Mouse (Mus musculus) CH12.LX (cell line): ENCODE measurements around the gene Grb10. TPM values are rescaled to one million over a fixed set of nuclear protein-coding genes. Genes with fewer than 3 reads are reported as not detected.

ENCODE experiments used
- DNase-seq: peaks from one replicate; pipeline ENCODE4 v3.0.0-alpha.2; 2013; ENCODE audit errors: extremely low read depth
- H3K27ac ChIP-seq: 2 replicates; pipeline ENCODE4 v1.5.1; 2012; ENCODE audit warnings: low read depth, mild to moderate bottlenecking, control low read depth, moderate library complexity; ENCODE audit not compliant: insufficient read depth
- H3K27me3 ChIP-seq: replicated peaks from 2 replicates; pipeline ENCODE3; 2012; ENCODE audit warnings: inconsistent platforms
- H3K36me3 ChIP-seq, 2 experiments: replicated peaks in 1 of 2; 2 replicates each; pipeline versions ENCODE3 to v1.6.1; 2012; ENCODE audit warnings: inconsistent platforms in 1 of 2, low read length in 1 of 2, mild to moderate bottlenecking in 1 of 2, mixed read lengths in 1 of 2, moderate library complexity in 1 of 2; ENCODE audit not compliant: control insufficient read depth in 1 of 2, insufficient read depth in 1 of 2
- H3K4me1 ChIP-seq, 2 experiments: 2 replicates each; pipeline ENCODE4 v1.6.1; 2012; ENCODE audit warnings: inconsistent platforms in 1 of 2, moderate library complexity in 1 of 2; ENCODE audit not compliant: insufficient read depth in 2 of 2, control insufficient read depth in 1 of 2
- H3K4me2 ChIP-seq: 2 replicates; pipeline ENCODE4 v1.6.1; 2012; ENCODE audit warnings: low read depth, mild to moderate bottlenecking, control low read depth; ENCODE audit not compliant: poor library complexity, insufficient read depth, severe bottlenecking
- H3K4me3 ChIP-seq, 3 experiments: fragments of 150-350 bp in 1 of 3; sonication (generic) in 1 of 3; replicated peaks in 1 of 3; 2 replicates each; pipeline versions ENCODE3 to v1.5.1; 2011 to 2012; ENCODE audit warnings: low read depth in 2 of 3, low read length in 2 of 3, mild to moderate bottlenecking in 2 of 3, moderate library complexity in 2 of 3, control low read depth in 1 of 3, improper control_type of control experiment in 1 of 3, inconsistent platforms in 1 of 3, mixed read lengths in 1 of 3; ENCODE audit not compliant: poor library complexity in 1 of 3
- H3K79me2 ChIP-seq: replicated peaks from 2 replicates; pipeline ENCODE4 v1.6.1; 2012; ENCODE audit warnings: mild to moderate bottlenecking, moderate library complexity; ENCODE audit not compliant: control insufficient read depth, poor library complexity, insufficient read depth, severe bottlenecking; ENCODE audit errors: extremely low read depth
- H3K9ac ChIP-seq: 2 replicates; pipeline ENCODE4 v1.6.1; 2012; ENCODE audit warnings: low read depth, mild to moderate bottlenecking, control low read depth, moderate library complexity; ENCODE audit not compliant: insufficient read depth
- H3K9me3 ChIP-seq: replicated peaks from 2 replicates; pipeline ENCODE3; 2012; ENCODE audit warnings: low read length, inconsistent platforms, mixed read lengths
- BHLHE40 ChIP-seq: IDR thresholded peaks from 2 replicates; pipeline ENCODE4 v1.6.1; 2011; ENCODE audit warnings: mild to moderate bottlenecking, low read depth, low read length, improper control_type of control experiment
- CHD1 ChIP-seq: IDR thresholded peaks from 2 replicates; pipeline ENCODE4 v1.6.1; 2012; ENCODE audit warnings: low read depth, low read length, improper control_type of control experiment, inconsistent platforms
- CTCF ChIP-seq, 2 experiments: IDR thresholded peaks in 1 of 2; conservative IDR thresholded peaks in 1 of 2; 2 replicates each; pipeline ENCODE4 v1.5.1; 2011 to 2012; ENCODE audit warnings: low read depth in 2 of 2, low read length in 2 of 2, improper control_type of control experiment in 1 of 2, inconsistent platforms in 1 of 2, mild to moderate bottlenecking in 1 of 2, moderate library complexity in 1 of 2
- EP300 ChIP-seq: IDR thresholded peaks from 2 replicates; pipeline ENCODE4 v1.6.1; 2011; ENCODE audit warnings: low read length, improper control_type of control experiment
- HCFC1 ChIP-seq: IDR thresholded peaks from 2 replicates; pipeline ENCODE4 v1.6.1; 2012; ENCODE audit warnings: low read depth, mild to moderate bottlenecking, inconsistent platforms, low read length, improper control_type of control experiment
- IRF4 ChIP-seq: IDR thresholded peaks from 2 replicates; pipeline ENCODE4 v1.6.1; 2014; ENCODE audit warnings: low read depth, mild to moderate bottlenecking, inconsistent platforms, low read length, improper control_type of control experiment
- JUND ChIP-seq: conservative IDR thresholded peaks from 2 replicates; pipeline ENCODE4 v1.6.1; 2011; ENCODE audit warnings: low read depth, low read length, improper control_type of control experiment
- MAFK ChIP-seq: IDR thresholded peaks from 2 replicates; pipeline ENCODE4 v1.6.1; 2011; ENCODE audit warnings: low read length, improper control_type of control experiment; ENCODE audit not compliant: insufficient replicate concordance
- MAX ChIP-seq: IDR thresholded peaks from 2 replicates; pipeline ENCODE4 v1.6.1; 2011; ENCODE audit warnings: low read length, improper control_type of control experiment
- MEF2A ChIP-seq: IDR thresholded peaks from 2 replicates; pipeline ENCODE4 v1.6.1; 2014; ENCODE audit warnings: low read depth, mild to moderate bottlenecking, inconsistent platforms, low read length, improper control_type of control experiment, borderline replicate concordance
- MXI1 ChIP-seq: IDR thresholded peaks from 2 replicates; pipeline ENCODE4 v1.6.1; 2011; ENCODE audit warnings: mild to moderate bottlenecking, low read depth, low read length, improper control_type of control experiment
- NELFE ChIP-seq: IDR thresholded peaks from 2 replicates; pipeline ENCODE4 v1.6.1; 2011; ENCODE audit warnings: low read depth, low read length, improper control_type of control experiment
- PAX5 ChIP-seq: IDR thresholded peaks from 2 replicates; pipeline ENCODE4 v1.6.1; 2012; ENCODE audit warnings: low read length, inconsistent platforms, mixed read lengths
- POLR2A ChIP-seq: IDR thresholded peaks from 2 replicates; pipeline ENCODE4 v1.6.1; 2011; ENCODE audit warnings: low read depth, mild to moderate bottlenecking, improper control_type of control experiment, low read length
- POLR2AphosphoS2 ChIP-seq: IDR thresholded peaks from 2 replicates; pipeline ENCODE4 v1.6.1; 2011; ENCODE audit warnings: low read depth, low read length, improper control_type of control experiment
- RAD21 ChIP-seq: IDR thresholded peaks from 2 replicates; pipeline ENCODE4 v1.6.1; 2011; ENCODE audit warnings: low read depth, mild to moderate bottlenecking, low read length, improper control_type of control experiment, moderate library complexity
- SIN3A ChIP-seq: IDR thresholded peaks from 2 replicates; pipeline ENCODE4 v1.6.1; 2012; ENCODE audit warnings: low read length, improper control_type of control experiment, inconsistent platforms
- SMC3 ChIP-seq: IDR thresholded peaks from 2 replicates; pipeline ENCODE4 v1.6.1; 2011; ENCODE audit warnings: low read depth, low read length, improper control_type of control experiment
- TBP ChIP-seq: conservative IDR thresholded peaks from 2 replicates; pipeline ENCODE4 v1.6.1; 2011; ENCODE audit warnings: low read depth, low read length, improper control_type of control experiment
- TCF12 ChIP-seq: IDR thresholded peaks from 2 replicates; pipeline ENCODE4 v1.6.1; 2014; ENCODE audit warnings: low read depth, mild to moderate bottlenecking, inconsistent platforms, low read length, improper control_type of control experiment
- USF1 ChIP-seq: IDR thresholded peaks from 2 replicates; pipeline ENCODE4 v1.6.1; 2014; ENCODE audit warnings: low read depth, mild to moderate bottlenecking, inconsistent platforms, low read length, improper control_type of control experiment
- USF2 ChIP-seq: conservative IDR thresholded peaks from 2 replicates; pipeline ENCODE4 v1.6.1; 2011; ENCODE audit warnings: low read depth, low read length, improper control_type of control experiment
- ZC3H11A ChIP-seq: IDR thresholded peaks from 2 replicates; pipeline ENCODE4 v1.6.1; 2012; ENCODE audit warnings: low read depth, mild to moderate bottlenecking, inconsistent platforms, low read length, improper control_type of control experiment
- ZMIZ1 ChIP-seq: IDR thresholded peaks from 2 replicates; pipeline ENCODE4 v1.6.1; 2012; ENCODE audit warnings: low read depth, mild to moderate bottlenecking, inconsistent platforms, low read length, improper control_type of control experiment
- dilution Hi-C: fragments of 300-500 bp; cut with MboI; formaldehyde crosslinking; loops from 2 replicates; pipeline ENCODE4 v1.14.3; 2020; ENCODE audit warnings: low sequenced_read_pairs; ENCODE audit not compliant: extremely low pct_unique_long_range_greater_than_20kb, extremely low pct_ligation_motif_present
- in situ Hi-C: fragments of 300-500 bp; cut with MboI; formaldehyde crosslinking; loops from 3 replicates; pipeline ENCODE4 v1.14.3; 2019; ENCODE audit warnings: low sequenced_read_pairs, low pct_ligation_motif_present, low pct_unique_long_range_greater_than_20kb, mixed read lengths
- polyA plus RNA-seq: library from polyadenylated mRNA; unstranded; fragments of >175 nt; gene quantifications from 2 replicates; pipeline ENCODE4 v1.2.1, GENCODE M21; 2012; ENCODE audit warnings: low read depth; ENCODE audit not compliant: insufficient read length
- total RNA-seq, 2 experiments: library from RNA; depleted of rRNA; stranded (reverse); fragments of 300-350 nt in 1 of 2; fragments of >200 nt in 1 of 2; gene quantifications; 2 replicates each; pipeline ENCODE4 v1.2.3; 2012 to 2014

Gene Grb10
- total and polyA plus RNA-seq, 3 experiments, result 38.4 to 189 (median 137) TPM

- TF ChIP-seq ZC3H11A, result no peak
- TF ChIP-seq HCFC1, result no peak
- peak; percentile 45; the same call in 1 of the 2 replicates for TF ChIP-seq MEF2A
- TF ChIP-seq MXI1, result no peak
- no peak for TF ChIP-seq MAX
- TF ChIP-seq CHD1, result peak; percentile 79
- TF ChIP-seq JUND, result peak; percentile 63; the same call in 1 of the 2 replicates
- TF ChIP-seq ZMIZ1, result no peak
- no peak for TF ChIP-seq TCF12
- no peak for TF ChIP-seq SIN3A
- no peak for TF ChIP-seq CTCF (conservative IDR thresholded peaks at IDR 0.05 in 1 of 2, IDR thresholded peaks at IDR 0.05 in 1 of 2; ENCODE audit: low read depth in 2 of 2, low read length in 2 of 2)
- TF ChIP-seq POLR2A, result no peak
- peak; percentile 66 for TF ChIP-seq IRF4
- TF ChIP-seq TBP, result no peak
- TF ChIP-seq USF2, result no peak
- peak; percentile 58 for TF ChIP-seq EP300
- TF ChIP-seq RAD21, result no peak
- TF ChIP-seq SMC3, result no peak
- 0 out of 2 replicates have a peak, but pooled peaks have one; percentile 41 for TF ChIP-seq POLR2AphosphoS2
- no peak for TF ChIP-seq PAX5
- no peak for TF ChIP-seq NELFE
- in situ Hi-C loops, result no loop called here
- Histone ChIP-seq H3K9me3 (no peaks in the 10 kb centered on the region), H3K27me3 (no peaks in the 10 kb centered on the region), H3K9ac (peak overlapping the region; percentile 10), H3K79me2 (no peaks in the 10 kb centered on the region; the same call in 1 of the 2 replicates), H3K4me3 (no peak overlapping the region), H3K36me3 (peaks cover 40 to 78% of the 10 kb centered on the region in 2 experiments), H3K4me1 (peaks cover 26 to 59% of the 10 kb centered on the region in 2 experiments), H3K27ac (peak overlapping the region; percentile 84), H3K4me2 (no peak overlapping the region; the same call in 1 of the 2 replicates)
- DNase-seq, result no peak
- dilution Hi-C loops, result no loop called here
These were observed 99.9 kb downstream of the Grb10 start for GRCm38 (mm10) chr11:11938591-11938990.

DNA sequence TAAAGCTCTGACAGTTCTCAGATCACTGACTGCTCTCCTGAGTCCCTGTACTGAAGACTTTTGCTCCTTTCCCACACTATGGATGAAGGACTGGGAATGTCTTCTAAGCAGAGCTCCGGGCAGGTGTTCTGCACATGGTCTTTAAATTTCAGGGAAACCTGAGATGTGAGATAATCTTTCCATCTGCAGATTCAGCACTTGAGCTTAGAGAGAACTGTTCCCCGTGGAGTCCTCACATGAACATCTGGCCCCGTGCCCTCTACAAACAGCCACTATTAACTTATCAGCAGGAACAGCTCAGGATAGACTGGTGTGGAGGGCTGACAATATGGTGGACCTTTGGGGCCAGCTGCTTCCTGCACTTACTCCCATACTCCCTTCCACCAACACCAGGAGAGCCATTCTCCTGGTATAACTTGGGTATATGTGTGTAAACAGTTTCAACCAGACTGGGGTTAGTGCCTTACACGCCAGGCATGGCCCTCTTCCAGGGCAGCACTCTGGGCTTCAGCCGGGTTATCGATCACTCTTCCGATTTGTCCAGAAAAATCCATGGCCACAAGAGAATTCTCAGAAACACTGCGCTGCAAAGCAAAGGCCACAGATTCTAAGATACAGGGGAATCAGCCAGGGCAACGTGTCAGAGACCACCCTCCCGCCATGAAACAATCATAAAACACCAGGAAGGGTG, 101.0 kb downstream of the Grb10 start:
- peak; percentile 16; the same call in 1 of the 2 replicates for TF ChIP-seq POLR2A
- no peak for TF ChIP-seq BHLHE40
- no peak for TF ChIP-seq IRF4
- no peak for TF ChIP-seq MAFK
- no peak for TF ChIP-seq USF1
- DNase-seq, result no peak
- no peak overlapping the region for H3K4me2 ChIP-seq
- H3K27me3 ChIP-seq, result no peaks in the 10 kb centered on the region
- no peak overlapping the region for H3K4me3 ChIP-seq
- dilution Hi-C loops, result no loop called here
- no peaks in the 10 kb centered on the region for H3K9me3 ChIP-seq
- H3K79me2 ChIP-seq, result no peaks in the 10 kb centered on the region; the same call in 1 of the 2 replicates
- in situ Hi-C loops, result no loop called here
- peaks cover 23 to 48% of the 10 kb centered on the region in 2 experiments for H3K4me1 ChIP-seq
- peaks cover 50 to 81% of the 10 kb centered on the region in 2 experiments for H3K36me3 ChIP-seq
- H3K9ac ChIP-seq, result no peak overlapping the region
- H3K27ac ChIP-seq, result no peak overlapping the region
